Mouse (Mus musculus) telencephalon, adult 2 months (tissue): ENCODE data around the gene Il15ra.
"Not testable (repeated sequence)": the region's sequence is repeated elsewhere in the genome, so short reads cannot be mapped to it uniquely, and the experiment has no call there.

ENCODE experiments used
- DNase-seq: peaks from one replicate; pipeline ENCODE4 v3.0.0-alpha.2; 2011; ENCODE audit warnings: low read depth, low spot score

Il15ra gene

DNA sequence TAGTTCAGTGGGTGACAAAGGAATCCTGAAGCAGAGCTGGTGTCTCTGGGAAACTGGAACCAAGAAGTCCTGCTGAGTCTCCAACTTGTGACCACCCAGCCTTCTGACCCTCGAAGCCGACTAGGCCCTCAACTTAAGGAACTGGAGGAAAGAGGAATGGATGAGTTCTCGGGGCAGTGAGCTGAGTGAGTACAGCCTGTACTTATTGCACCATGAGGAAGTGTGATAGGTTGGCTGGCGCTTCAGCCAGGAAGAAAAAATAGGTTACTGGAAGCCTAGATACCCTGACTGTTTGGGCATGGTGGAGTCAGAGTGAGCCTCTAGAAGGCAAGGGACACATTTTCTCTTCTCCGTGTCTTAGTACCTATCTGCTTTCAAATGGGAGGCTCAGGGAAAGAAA is 3.4 kb downstream of the Il15ra start:
- DNase-seq, result no peak

DNA sequence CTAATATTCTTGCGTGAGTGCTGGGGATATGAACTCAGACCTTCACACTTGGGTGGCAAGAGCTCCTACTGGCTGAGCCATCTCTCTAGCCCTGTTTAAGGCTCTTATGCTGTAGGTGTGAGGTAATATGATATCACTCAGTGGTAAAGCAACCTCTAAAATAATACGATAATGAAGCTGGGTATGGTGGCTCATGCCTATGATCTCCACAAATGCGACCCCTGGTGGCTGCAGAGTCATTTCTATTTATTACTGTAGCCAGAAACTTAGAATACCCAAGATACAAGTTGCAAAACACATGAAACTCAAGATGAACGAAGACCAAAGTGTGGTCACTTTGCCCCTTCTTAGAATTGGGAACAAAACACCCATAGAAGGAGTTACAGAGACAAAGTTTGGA is 5.0 kb downstream of the Il15ra start:
- not testable (repeated sequence) for DNase-seq

DNA sequence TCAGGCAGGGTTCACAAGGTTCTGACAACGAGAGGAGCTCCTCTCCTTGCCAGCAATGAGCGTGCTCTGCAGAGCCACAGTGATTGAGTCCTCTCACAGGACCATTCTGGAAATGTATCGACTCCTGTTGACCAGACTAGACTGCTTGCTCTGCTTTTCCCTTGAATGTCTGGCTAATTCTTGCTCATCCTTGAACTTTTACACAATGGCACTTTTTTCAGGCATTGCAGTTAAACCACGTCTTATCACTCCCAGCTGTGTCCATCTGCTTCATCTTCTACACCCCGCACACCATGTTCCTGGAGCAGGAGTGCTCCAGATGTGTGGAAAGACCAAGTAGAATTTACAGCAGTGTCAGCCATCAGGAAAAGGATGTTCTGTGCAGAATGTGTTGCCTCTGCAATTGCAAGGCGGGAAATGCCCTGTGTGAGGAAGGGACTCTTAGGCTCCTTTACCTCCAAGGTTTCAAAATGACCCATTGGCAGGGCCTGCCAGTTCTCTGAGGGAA is 7.4 kb downstream of the Il15ra start:
- DNase-seq, result no peak

DNA sequence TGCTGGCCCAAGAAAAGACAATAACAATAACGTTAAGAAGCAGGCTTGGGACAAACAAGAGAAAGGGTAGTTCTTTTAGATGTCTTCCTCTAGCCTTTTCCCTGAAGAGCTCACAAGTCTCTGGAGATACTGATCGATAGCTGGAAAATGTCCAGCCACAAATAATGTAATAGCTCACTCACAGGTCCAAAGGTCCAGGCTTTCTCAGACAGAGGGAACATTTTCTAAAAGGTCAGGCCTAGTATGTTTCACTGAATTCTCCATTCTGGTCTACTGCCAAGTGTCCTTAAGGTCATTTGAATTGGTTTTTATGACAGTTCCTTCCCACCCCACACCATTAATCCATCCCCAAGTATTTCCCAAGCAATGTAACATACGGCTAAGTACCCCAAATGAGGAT is 7.9 kb downstream of the Il15ra start:
- DNase-seq, result no peak

DNA sequence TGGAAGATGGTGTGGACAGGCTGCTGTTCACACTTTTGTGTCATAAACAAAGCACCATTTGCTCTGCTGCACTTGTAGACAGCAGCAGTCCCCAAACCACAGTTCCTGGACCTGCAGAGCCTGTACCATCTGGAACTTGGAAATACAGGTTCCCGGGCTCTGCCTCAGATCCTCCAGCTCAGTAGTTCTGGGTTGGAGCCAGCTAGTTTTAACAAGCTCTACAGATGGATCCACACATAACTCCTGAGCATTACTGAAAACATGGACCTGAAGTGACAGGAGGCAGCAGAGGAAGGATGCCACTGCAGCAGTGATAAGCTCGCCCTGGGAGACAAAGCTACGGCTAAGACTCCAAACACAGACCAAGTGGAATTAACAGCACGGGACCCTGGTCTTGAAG is 9.4 kb downstream of the Il15ra start:
- peak; percentile 53 for DNase-seq

DNA sequence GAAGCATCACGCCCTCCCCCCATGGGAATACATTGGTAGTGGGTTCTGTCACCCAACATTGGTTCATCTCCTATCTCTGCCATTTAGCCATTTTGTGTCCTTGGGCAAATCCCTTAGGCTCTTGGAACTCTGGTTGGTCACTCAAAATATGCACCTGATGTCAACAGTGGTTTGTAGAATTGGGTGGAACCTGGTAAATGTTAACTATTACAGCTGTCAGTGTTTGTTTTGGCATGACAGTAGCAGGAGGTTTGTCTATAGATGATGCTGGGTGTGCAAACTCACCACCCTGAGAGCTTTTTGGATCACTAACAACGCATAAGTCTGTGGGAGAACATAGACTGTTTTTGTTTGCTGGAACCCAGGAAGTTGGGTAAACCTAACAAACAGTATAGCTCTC is 13.5 kb downstream of the Il15ra start:
- DNase-seq, result no peak

DNA sequence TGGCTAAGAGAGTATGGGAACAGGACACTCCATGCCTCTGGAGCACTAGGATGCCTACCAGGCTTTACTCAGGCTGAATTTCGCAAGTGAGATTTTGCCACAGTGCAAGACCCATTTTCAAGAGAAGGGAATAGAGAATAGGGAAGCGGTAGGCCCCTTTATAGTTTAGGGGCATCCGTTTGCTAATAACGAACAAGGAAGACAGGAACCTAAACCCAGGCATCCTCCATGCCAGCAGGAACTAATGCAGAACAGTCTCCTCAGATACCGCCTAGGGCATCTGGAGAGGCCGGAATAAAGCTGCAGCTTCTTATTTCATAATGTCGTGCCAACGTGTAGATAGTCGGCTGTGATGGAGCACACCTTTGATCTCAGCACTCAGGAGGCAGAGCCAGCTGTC is 17.5 kb downstream of the Il15ra start:
- DNase-seq, result no peak

DNA sequence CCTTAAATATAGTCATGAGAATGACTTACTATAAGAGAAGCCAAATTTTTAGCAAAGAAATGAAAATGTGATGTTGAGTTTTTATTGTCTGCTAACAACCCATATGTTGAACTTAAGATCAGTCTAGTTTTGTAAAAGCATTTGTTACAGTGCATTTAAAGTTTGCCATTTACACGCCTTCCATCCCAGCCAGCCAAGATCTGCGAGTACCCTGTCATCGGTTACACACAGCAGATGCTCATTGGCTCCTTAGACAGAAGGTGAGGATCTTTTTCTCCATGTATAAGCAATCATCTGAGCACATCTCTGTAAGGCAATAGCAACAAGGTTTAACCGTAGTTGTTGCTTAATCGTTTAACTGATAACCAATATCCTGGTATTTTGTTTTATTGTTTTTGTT is 22.5 kb downstream of the Il15ra start:
- DNase-seq, result no peak

DNA sequence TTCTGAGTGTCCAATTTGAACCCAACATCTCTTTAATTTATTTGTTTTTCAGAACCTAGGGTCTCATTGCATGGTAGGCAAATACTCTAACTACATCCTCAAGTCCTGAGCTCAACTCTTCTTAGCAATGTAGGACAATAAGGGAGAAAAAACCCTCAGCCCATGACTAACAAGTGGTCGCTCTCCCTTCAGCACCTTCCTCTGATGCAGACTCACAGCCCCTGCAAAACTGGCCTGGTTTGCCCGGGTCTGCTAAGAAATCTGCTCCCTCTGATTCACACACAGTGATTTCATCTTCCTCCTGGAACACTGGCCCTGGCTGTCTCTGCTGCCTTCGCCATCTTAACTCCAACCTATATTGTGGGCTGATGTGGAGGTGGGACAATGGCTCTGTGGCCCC is 24.0 kb downstream of the Il15ra start:
- DNase-seq, result no peak

DNA sequence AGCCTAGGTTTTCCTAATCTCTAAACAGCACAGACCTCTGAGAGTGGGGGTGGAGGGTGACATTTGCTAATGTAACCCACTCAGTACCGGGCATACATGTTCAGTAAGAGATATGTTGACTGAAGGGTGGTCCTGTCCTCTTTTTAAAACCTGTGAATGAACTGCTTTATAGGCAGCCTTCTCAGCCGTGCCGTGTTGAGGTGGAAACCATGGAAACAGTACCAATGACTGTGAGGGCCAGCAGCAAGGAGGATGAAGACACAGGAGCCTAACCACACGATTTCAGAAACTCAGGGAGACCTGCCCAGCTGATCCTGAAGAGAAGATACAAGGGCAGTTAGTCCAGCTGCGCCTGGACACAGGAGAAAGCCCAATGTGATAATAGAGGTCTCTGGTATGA is 27.9 kb downstream of the Il15ra start:
- no peak for DNase-seq

DNA sequence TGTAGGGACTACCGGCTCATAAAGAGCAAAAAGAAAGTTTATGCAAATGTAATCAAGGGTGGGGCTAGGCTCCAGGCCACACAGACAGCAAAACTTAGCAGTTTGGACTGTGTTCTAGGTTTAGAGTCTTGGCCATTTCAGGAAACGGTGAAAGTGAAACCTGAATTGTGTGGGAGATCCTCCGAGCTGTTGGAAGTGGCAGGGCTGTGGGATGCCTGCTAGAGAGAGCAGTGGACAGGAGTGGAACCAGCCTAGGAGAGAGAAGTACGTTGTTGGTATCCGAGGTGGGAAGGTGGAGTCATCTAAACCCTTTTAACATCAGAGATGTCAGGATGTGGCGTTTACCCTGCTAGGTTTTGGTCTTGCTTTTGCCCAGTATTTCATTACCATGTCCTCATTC is 30.8 kb downstream of the Il15ra start:
- no peak for DNase-seq

DNA sequence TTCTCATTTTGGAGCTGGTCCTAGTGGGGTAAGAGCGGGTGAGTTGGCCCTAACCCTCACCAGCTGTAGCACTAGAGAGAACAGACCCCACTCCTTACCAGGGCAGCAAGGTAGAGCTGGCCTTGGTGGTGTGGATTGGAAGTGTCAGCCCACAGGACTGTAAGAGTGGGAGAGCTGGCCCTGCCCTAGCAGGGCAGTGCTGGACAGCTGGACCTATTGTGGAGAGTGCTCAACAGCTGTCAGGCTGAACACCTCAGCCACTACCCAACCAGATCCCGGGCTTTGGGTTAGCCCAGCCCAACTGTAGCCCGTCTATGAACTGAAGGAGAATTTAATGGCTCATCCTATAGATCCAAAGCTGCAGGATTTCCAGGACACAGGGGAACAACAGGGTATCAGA is 33.7 kb downstream of the Il15ra start:
- no peak for DNase-seq

DNA sequence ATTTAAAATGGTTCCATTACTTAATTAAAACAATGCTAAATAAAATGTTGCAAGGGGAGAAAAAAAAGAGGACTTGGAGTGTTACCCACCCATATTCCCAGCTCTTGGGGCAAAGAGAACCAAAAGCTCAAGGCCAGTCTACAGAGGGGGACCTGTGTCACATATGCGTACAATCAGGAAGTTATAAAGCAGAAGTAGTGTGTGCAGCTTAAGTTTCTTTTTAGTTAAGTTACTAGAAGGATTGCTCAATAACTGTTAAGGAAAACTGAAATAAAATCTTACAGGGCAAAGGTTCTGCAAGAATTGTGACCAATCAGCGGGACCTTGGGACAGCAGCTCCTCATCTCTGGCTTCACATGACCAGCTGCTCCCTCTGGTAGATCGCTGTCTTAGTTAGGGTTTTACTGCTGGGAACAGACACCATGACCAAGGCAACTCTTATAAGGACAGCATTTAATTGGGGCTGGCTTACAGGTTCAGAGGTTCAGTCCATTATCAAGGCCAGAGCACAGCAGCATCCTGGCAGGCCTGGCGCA is 34.5 kb downstream of the Il15ra start:
- DNase-seq, result no peak

DNA sequence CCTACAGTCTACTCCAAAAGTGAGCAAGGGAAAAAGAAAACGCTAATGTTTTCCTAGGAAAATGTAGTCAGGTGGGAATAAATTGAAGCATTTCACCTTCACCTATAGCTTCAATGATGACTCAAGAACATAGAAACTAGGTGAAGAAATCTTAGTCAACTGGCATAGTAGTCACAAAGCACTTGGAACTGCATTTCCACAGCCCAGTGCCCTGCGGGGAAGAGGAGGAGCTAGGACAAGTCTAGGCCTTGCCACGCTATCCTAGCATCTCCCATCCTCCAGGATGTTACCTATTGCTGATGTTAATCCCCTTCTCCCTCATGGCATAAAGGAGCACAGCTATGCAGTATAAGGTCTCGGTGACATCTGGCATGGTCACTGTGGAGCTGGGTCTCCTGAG is 57.5 kb downstream of the Il15ra start:
- DNase-seq, result no peak

DNA sequence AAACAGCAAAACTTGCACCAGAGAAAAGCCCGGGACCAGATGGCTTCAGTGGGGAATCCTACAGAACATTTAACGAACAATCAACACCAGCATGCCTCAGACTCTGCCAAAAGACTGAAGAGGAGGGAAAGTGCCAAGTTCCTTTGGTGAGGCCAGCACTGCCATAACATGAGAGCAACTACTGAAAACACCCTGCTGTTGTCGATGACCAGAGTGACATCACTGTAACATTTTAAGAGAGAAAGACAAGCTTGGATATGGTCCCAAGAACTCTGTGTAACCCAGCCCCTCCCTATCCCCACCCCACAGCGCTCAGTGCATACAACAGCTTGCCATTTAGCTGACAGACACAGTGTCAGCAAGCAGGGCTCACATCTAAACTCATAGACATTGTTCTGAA is 60.6 kb downstream of the Il15ra start:
- DNase-seq, result peak; percentile 36

DNA sequence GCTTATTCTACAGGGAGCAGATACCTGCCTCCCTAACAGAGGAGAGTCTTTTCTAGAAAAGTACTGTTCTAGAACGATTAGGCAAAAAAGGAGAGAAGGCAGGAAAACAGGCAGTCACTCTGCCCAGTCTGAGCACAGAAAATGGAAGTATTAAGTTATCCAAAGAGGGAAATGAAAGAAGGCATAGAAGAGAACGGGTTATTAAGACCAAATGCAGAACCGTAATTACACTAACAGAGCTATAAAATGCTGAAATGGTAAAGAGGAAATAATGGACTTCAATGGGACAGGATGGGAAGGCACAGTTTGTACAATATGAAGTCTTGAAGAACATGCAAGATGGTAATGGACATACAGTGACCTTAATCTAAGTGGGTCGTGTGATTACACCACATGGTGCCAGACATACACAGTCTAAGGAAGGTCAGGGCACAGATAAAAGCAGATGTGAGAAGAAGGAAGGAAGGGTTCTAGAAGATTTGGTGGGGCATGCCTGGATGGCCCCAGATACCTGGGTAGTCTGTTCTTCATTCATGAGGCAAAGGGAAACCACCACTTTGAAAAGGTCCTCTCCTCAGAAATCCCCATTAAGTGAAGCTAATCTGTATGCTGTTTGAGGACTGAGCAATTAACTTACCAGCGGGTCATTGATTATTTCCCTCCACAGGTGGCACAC is 61.5 kb downstream of the Il15ra start:
- DNase-seq, result no peak

DNA sequence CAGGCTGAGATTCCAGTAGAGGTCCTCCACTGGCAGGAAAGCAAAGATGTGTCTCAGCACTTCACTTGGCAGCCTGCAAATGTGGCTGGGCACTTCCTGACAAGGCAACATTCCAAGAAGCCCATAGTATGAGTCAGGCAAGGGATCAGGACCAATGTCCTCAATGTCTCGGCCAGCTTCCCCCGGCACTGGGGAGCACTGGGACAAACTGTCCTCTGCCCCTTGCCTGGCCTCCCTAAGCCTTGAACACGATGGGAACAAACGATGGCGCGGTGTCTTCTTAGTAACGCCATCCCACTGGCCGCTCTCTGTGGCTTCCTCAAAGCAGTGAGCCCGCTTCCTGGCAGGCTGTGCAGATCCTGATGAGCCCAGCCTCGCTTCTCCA is 62.1 kb downstream of the Il15ra start:
- DNase-seq, result no peak

DNA sequence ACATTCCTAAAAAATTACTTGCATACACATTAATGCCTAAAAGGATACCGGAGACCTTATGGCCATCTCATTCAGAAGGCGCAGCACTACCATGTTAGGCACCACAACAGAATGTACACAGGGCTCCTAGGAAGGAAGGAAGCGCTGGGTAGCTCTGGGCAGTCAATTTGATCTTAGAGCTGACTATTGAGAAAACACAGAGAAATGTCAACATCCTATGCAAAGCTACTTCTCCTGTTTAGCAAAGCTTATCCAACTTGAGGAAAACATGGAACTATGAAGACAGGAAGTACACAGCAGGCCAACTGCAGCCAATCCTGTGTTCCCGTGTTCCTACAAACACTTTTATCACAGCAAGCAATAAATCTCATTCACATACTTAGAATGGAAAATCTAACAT is 66.6 kb downstream of the Il15ra start:
- no peak for DNase-seq

DNA sequence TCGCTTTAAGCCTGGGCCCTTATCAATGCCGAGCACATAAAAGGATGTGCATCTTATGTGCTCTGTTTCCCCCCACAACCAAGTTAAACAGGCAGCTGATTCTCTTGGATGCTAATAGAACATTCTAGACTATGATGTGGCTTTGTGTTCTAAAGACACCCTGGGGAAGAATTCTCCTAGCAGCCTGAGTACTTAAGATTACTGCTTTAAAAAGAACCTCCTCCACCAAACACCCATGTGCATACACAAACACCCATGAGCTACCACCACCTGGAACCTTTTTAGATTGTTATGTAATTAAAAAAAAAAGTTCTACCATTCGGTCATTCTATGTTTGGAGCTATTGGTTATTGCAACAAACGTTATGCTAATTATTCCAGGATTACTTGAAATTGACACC is 67.3 kb downstream of the Il15ra start:
- DNase-seq, result peak; percentile 60

DNA sequence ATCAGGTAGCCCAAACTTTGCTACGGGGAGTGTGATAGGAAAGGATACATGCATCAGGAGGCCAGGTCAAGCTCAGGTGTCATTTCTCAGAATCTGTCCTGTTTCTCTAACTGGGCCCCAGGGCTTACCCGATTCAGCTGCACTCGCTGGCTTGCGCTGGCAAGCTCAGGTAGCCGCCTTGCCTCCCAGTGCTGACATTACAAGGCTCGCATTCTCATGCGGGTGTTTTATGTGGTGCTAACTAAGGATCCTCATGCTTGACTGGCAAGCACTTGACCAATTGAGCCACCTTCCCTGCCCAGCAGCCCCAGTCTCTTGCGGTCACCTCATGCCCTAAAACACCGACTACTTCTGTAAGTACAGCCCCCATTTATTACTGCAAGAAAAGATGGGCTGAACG is 69.3 kb downstream of the Il15ra start:
- DNase-seq, result no peak

DNA sequence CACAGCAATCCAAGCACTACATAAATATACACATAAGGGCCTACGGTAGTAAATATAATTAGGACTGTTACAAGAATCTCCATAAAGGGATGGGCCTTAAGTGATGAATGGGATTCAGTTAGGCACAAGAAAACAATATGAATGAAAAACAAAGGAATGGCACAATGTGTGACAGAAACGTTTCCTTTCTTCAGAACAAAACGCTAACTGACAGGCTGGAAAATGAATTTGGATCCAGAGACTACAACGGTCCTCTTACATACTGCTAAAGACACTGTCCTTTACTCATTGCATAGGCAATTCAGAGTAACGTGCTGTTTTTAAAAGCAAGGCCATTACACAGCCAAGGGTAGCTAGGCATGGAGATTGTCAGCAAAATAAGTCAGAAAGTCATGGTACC is 70.0 kb downstream of the Il15ra start:
- no peak for DNase-seq

DNA sequence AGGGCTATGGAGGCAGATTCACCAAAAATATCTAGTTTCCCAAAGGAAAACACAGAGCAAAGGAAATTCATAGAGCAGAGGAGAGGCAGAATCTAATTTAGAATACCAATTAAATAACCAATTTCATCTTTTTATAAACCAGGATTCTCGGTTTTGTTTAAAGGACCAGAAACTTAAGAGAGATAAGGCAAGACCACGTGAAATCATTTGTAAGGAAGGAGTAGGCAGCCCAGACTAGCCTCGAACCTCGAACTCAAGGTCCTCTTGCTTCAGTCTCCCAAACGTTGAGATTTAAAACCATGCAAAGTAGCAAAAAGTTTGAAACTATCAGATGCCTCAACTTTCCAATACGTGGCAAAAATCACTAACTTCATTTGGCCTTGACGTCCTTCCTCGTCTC is 71.3 kb downstream of the Il15ra start:
- no peak for DNase-seq

DNA sequence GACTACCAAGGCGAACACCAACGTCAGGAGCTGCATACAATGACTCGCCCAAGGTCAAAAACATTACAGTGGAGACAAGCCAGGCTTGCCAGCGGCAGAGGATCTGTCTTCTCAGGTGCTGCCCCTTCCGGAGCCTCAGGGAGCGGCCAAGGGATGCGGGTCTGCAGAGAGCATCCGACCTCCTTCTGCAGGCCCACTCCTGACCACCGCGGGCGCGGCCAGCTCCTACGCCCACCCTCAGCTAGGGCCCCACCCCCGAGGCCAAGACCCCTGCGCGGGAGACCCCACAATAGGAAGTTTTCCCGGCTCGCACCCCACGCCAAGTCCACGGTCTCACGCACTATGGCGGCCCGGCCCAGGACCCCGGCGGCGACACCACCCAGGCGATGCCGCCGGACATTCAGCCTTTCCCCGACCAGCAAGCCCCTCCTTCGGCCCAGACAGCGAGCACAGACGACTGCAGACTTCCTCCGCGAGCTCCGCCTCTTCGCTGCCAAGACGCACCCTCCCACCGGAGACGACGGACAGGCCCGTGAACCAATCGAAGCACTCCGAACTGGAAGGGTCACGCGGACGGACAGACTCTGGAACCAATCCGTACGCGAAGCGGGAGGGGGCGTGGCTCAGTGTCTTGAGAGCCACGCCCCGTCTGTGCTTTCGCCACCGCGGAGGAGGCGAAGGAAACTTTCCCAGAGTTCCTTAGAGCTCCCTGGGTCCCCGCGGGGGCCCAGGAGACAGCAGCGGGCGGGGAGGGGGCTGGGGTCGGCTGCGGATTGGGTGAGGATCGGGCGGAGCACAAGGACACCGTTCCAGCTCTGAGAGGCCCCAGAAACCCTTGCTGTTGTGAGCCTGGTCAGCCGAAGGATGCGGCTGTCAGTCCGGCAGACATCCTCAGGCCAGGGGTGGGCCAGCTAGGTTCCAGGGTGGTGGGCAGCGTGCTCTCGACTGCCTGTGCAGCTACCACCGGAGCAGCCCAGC is 72.3 kb downstream of the Il15ra start, which contains the start of the genes Fbh1 and Ankrd16:
TSS of gene Fbh1 (minus strand) at position 492 of the 978 bp plus-strand sequence.
TSS of gene Ankrd16 (plus strand) at position 786 of the 978 bp plus-strand sequence.
- peak; percentile 100 for DNase-seq
